Mouse (Mus musculus): ENCODE results near the gene Iqgap1.

Iqgap1 gene

GRCm38 (mm10) chr7:80698940-80699339, 126.8 kb downstream of the Iqgap1 start:
- no peak for DNase-seq

DNA sequence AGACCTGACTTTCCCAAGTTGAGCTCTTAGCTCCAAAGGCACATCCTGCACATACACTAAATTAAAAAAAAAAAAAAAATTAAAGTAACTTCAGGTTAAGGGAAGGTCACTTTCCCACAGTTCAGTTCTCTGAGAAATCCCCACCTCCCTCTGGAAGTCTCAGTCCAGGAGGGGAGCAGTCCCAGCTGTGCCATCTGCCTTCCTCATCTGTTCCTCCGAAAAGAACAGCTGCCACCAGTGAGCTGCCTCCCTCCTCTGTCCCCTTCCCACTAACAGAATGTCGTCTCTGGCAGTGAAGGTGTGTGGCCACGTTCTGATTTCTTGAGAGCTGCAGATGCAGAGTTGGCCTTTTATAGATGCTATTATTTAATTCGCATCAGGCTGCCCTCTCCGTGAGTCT, 127.9 kb downstream of the Iqgap1 start:
- DNase-seq, result no peak

- no peak for DNase-seq
Observed at GRCm38 (mm10) chr7:80696903-80697302, 128.9 kb downstream of the Iqgap1 start.

- no peak for DNase-seq
Observed at GRCm38 (mm10) chr7:80696334-80696733, 129.4 kb downstream of the Iqgap1 start.

- no peak for DNase-seq
Observed at GRCm38 (mm10) chr7:80692472-80692871, 133.3 kb downstream of the Iqgap1 start.

DNA sequence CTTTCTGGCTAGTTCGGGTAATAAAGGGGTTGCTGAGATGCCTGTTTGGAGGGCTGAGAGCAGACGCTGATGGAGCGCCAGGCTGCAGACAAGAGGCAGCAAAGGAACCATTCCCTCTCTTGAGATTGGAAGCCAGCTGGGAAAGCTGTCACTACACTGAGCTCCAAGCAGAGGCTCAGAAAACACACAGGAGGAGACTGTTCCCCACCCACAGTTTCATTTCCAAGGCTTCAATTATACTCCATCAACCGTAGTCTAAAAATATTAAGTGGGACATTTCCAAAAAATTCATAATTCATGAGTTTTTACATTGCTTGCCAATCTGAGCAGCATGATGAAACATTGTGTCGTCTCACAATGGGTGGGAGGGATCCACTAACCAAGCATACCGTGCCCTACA, 134.6 kb downstream of the Iqgap1 start:
- no peak for DNase-seq

GRCm38 (mm10) chr7:80689221-80689591, 136.6 kb downstream of the Iqgap1 start:
- no peak for DNase-seq

GRCm38 (mm10) chr7:80688556-80689220, 137.1 kb downstream of the Iqgap1 start, which contains the start of gene Crtc3:
Gene Crtc3 (minus strand): TSS chr7:80688877.
- DNase-seq, result peak; percentile 63

DNA sequence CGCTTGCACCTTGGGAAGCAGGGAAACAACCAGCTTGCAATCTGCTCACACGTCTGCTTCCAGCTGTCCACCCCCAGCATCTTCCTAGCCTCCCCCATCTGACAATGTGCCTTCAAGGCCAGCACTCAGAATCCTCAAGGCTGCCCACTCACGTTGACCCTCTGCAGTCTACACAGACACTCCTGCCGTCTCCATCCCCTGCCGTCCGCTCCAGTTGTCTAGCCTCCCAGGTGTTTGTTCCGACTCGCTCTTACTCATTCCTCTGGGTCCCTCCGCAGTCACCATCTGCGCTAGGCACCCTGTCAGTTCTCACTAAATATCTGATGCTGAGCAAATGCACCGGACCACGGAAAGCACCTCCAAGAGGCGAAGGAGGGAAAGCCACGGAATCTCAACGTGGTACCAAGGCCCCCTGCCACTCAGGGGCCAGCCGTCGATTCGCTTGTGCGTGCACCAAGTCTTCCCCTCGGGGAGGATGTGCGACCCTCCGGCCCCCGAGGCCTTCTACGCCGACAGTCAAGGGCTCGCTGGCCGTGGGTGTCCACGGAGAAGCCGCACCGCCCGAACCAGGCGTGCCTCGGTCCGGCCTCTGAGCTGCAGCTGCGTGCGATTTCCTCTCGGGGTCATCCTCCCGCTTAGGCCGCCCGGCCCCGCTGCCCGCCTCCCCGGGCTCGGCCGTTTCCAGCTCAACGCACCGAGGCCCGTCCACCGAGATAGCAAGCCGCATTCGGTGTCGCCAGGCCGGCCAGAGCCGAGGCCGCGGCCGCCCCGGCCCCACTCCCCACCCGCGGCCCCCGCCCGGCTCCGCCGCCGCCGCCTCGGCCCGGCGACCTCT, 137.8 kb downstream of the Iqgap1 start:
- DNase-seq, result peak; percentile 53

DNA sequence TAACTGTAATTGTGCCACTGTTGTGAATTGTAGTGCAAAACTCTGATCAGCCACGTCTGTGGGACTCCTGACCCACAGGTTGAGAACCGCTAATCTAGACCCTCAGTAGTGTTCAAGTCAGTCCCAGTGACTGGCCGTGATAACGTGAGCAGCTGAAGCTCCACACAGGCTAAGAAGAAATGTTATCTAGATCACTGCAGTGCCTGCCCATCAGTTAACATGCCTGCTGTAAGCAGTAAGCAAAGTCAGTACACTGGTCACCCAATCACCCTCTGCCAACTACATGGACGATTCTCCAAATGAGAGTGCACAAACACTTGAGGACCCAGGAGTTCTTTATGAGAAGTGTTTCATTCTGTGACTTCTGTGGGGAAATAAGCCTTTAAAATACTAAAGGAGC, 140.1 kb downstream of the Iqgap1 start:
- DNase-seq, result no peak

DNA sequence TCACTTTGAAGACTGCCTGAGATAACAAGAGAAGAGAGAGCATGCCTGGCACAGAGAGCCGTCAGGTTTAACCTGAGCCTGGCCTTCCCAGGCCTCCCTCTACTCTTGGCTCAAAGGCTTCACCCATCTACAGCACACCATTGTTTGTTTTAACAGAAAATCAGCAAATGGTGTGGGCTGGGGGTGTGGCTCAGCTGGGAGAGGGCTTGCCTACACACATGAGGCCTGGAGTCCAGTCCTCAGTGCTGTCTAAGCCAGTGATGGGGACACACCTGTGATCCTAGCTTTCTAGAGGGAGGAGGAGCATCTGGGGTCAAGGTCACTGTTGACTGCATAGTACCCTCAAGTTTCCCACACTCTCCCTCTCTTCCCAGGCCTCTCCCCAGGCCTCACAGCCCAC, 143.1 kb downstream of the Iqgap1 start:
- DNase-seq, result no peak

DNA sequence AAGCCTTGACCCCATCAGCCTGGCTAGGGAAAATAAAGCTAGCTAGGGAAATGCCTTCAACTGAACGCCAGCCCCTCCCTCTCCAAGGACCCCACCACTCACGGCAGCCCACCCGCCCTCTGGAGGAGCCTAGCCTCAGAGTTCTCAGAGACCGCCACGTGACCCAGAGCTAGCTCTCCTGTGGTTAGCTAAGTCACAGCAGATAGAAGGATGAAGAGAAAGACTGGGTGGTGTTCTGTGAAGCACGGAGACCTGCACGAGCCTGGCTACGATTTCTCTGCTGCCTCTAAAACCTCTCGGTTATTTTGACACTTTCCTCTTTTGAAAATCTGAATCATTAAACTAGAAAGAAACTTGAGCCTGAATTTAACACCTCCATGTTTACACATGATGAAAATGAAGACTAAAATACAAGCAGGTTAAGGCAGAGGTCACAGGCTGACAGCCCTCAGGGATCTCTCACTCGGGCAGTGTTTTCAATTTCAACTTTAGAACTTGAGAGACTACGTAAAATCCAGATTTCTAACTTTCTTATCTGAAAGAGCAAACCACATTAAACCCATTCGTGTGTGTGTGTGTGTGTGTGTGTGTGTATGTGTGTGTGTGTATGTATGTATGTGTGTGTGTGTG, 145.4 kb downstream of the Iqgap1 start:
- DNase-seq, result no peak

GRCm38 (mm10) chr7:80672323-80672722, 153.5 kb downstream of the Iqgap1 start:
- no peak for DNase-seq

DNA sequence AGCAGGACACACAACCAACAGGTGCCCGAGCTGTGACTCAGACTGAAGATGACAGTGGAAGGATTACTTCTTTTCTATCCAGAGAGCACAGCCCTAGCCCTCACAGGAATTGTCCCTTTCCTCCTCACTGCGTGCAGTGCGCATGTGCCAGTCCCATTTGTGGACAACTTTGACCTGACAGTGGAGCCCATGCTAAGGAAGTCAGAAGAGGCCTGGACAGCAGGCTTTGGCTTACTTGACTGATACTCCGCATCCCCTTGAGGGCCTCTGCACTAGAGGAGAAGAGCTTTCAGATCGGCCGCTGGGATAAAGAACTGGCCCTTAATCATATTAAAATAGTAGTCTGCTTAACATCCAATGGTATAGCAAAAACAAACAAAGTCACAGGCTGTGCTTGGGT, 154.9 kb downstream of the Iqgap1 start:
- DNase-seq, result no peak

DNA sequence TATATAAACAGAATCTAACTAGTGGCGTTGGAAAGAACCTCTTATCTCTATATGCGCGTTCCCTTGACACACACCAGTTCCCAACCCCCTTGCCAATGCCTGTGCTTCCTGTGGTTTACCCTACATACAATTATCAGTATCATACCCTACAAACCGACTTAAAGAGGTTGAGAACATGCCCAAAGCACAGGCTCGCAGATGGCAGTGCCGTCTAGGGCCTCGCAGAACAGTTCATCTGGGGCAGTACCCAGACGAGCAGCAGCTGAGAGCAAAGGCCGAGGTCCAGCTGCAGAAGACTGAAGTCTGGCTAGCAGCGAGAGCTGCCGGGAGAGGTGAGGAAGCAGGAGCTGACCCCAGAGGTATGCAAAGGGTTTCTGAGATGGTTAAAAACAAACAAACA, 158.6 kb downstream of the Iqgap1 start:
- DNase-seq, result no peak

- DNase-seq, result no peak
Observed at GRCm38 (mm10) chr7:80666198-80666915, 159.4 kb downstream of the Iqgap1 start.

Data from right cerebral cortex, postnatal 14 days (tissue).